Mouse (Mus musculus): ENCODE measurements around the gene Rcn3.

DNA sequence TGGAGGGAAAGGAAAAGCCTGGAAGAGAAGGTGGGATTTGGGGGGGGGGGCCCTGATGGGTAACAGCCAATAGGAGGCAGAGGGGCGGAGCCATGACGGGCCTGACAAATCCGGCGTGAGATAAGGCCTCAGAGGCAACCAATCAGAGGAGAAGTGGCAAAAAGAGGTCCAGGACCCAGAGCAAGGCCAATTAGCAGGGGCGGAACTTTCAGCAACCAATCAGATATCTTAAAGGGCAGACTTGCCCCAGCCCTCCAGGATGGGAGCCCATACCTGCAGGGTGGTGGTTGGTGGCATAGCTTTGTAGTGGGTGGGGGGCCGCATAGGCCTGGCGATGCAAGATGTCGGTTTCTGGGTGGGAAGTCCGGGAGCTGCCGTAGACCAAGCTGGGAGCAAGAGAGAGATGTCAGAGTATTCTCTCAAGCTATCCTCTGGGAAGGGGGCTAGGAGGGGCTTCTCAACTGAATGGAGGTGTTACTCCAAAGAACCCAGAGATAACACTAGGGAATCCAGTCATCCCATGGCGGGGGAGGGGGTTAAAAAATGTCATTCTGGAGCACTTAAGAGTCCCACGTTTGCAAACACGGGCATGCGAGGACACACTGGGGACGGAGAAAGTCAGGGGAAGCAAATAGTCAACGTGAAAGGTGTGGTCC is 40.9 kb downstream of the Rcn3 start:
- TF ChIP-seq CTCF (IDR thresholded peaks at IDR 0.05; ENCODE audit: borderline replicate concordance, control insufficient read depth, extremely low read depth, insufficient read depth, low read length, poor library complexity): no peak
- TF ChIP-seq POLR2A (IDR thresholded peaks at IDR 0.05; ENCODE audit: control insufficient read depth, extremely low read depth, insufficient read depth, low read length, poor library complexity): no peak

Measured in thymus, adult 2 months (tissue).